Mouse (Mus musculus): Measurements from ENCODE around the gene Pde4dip.

The Pde4dip gene

DNA sequence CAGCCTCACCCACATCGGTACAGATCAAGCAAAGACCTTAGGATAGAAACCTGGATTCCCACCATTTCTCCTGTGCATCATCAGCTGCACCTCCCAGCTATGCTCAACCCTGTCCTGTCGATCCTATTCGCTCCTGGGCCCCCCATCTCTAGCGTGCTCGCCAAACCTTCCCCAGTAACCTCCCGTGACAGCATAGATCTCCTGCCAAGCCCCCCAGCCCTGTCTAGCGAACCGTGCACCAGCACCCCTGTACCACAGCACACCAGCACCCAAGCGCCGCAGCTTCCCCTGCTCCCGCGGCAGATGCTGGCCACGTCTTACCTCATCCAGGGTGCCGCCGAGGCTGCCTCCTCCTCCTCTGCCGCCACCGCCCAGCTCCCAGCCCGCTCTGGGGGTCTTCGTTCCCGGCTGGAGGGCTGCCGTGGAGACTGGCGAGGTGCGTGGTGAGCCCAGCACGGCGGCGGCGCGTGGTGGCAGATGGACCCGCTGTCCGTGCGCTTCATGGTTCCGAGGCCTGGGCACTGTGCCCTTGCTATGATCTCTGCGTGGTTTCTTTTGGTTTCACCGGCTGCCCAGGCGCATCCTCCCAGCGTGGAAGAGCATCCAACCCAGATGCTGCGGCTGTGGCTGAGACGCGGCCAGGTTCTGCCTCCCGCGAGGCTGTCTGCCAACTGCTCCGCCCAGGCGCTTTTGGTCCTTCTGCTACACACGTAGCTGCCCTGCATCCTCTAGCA, at the start of gene Pde4dip:
Gene Pde4dip (minus strand): TSS at position 540 of the 734 bp plus-strand sequence.
- peak; percentile 6 for DNase-seq (ENCODE audit: extremely low read depth, insufficient read length, low spot score)

DNA sequence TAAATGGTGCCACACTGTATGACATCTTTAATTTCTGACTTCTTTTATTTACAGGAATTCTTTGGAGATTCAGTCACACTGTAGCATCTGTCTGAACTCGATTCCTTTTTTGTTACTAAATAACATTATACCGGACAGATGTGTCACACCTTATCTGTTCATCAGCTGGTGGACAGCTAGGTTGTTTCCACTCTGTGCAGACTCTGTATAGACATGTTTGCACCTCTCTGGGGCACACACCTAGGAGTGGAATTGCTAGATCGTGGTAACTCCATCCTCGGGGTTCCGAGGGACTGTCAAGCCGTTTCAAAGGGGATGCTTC, 49.4 kb upstream of the Pde4dip start:
- no peak for DNase-seq (ENCODE audit: extremely low read depth, insufficient read length, low spot score)

GRCm38 (mm10) chr3:97937068-97937944, 48.8 kb upstream of the Pde4dip start:
- DNase-seq (ENCODE audit: extremely low read depth, insufficient read length, low spot score): no peak

DNA sequence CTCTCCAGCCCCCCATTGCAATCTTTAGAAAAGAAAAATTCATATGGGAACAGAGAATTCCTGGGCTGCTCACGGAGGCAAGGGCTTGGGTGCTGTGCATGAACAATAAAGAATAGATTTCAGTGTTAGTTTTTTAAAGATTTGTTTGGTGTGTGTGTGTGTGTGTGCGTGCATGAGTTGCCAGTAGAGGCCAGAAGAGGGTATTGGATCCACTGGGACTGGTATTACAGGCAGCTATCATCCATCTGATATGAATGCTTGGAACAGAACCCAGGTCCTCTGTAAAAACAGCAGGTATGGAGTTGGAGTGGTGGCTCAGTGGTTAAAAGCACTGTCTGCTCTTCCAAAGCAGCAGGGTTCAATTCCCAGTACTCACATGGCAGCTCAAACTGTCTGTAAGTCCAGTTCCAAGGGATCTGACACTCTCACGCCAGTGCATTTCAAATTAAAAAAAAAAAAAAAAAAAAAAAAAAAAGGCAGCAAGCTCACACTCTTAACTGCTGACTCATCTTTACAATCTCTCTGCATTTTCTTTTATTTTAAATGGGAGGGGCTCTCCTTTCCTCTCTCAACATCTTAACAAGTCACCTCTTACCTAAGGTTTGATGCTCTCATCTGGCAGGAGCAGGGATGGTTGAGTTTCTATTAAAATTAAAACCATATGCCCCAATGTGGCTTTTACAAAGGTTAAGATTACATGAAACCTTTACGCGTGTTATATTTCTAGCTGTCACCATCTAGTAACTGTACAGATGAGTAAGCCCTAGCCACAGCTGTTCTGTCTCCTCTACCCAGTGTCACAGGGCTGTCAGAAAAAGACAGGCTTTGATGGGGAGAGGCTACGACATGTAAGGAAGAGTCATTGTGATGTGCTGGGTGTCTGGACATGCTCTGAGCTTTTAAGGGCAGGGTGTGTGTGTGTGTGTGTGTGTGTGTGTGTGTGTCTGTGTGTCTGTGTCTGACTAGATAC, 46.1 kb upstream of the Pde4dip start:
- DNase-seq (ENCODE audit: extremely low read depth, insufficient read length, low spot score): no peak

DNA sequence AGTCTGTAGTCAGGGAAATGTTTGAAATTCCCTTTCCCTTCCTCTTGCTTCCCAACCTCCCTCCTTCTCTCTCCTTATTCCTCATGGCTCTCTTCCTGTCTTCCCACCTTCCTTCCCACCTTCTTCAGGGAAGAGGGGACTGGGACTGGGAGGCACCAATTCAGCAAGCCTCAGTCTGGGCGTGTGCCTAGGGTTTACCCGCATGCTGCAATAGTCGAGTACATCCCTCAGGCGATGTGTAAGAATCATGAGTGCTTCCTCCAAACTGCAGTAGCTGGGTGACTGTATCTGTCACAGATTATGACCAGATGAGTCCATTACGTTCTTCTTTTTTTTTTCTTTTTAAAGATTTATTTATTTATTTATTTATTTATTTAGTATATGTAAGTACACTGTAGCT, 45.3 kb upstream of the Pde4dip start:
- no peak for DNase-seq (ENCODE audit: extremely low read depth, insufficient read length, low spot score)

GRCm38 (mm10) chr3:97933251-97933650, 44.7 kb upstream of the Pde4dip start:
- DNase-seq (ENCODE audit: extremely low read depth, insufficient read length, low spot score): no peak

DNA sequence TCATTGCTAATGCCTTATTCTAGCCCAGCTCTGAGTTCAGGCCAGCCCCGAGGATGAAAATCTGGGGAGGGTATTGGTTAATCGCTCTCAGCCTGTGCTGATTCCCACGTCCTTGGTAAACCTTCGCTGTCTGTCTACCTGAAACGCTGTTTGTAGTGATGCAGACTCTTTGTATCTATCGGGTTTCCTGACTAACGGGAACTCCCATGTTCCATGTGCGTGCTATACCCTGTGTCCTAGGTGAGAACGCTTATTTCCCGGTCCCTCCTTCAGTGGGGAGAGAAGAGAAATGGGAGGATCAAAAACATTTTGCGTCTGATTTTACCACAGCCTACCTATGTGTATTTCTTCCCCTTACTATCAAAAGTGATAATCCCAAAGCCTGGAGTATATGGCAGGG, 44.3 kb upstream of the Pde4dip start:
- DNase-seq (ENCODE audit: extremely low read depth, insufficient read length, low spot score): no peak

- no peak for DNase-seq (ENCODE audit: extremely low read depth, insufficient read length, low spot score)
Measured at GRCm38 (mm10) chr3:97932131-97932530, 43.6 kb upstream of the Pde4dip start.

DNA sequence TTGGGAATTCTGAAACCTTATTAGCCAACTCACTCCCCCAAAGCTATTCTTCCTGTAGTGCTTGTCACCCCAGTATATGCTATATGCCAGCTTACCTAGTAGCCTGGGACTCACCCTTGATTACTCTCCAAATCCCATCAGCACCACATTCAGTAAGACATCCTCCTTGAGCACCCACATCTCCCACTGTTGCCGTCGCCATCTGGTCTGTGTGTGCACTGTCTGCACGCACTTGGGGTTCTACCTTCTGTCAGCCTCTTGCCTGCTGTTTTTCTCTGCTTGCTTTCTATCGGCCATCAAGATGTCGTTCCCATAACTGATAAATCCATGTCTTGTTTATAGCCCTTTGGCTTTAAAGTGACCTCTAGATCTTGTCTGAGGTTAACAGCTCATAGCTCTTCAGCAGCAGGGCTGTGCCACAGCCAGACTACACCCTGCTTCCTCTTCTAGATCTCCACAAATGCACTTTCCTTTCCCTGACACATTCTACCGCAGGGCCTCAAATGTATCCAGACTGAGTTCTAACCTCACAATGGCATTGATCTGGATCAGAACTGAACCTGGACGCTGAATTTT, 42.9 kb upstream of the Pde4dip start:
- DNase-seq (ENCODE audit: extremely low read depth, insufficient read length, low spot score): no peak

- DNase-seq (ENCODE audit: extremely low read depth, insufficient read length, low spot score): no peak
Measured at GRCm38 (mm10) chr3:97930787-97931158, 42.3 kb upstream of the Pde4dip start.

GRCm38 (mm10) chr3:97930141-97930786, 41.8 kb upstream of the Pde4dip start:
- DNase-seq (ENCODE audit: extremely low read depth, insufficient read length, low spot score): no peak

GRCm38 (mm10) chr3:97928968-97929858, 40.7 kb upstream of the Pde4dip start:
- peak; percentile 36 for DNase-seq (ENCODE audit: extremely low read depth, insufficient read length, low spot score)

GRCm38 (mm10) chr3:97927322-97927721, 38.8 kb upstream of the Pde4dip start:
- no peak for DNase-seq (ENCODE audit: extremely low read depth, insufficient read length, low spot score)

- DNase-seq (ENCODE audit: extremely low read depth, insufficient read length, low spot score): no peak
Measured at GRCm38 (mm10) chr3:97925246-97925645, 36.7 kb upstream of the Pde4dip start.

DNA sequence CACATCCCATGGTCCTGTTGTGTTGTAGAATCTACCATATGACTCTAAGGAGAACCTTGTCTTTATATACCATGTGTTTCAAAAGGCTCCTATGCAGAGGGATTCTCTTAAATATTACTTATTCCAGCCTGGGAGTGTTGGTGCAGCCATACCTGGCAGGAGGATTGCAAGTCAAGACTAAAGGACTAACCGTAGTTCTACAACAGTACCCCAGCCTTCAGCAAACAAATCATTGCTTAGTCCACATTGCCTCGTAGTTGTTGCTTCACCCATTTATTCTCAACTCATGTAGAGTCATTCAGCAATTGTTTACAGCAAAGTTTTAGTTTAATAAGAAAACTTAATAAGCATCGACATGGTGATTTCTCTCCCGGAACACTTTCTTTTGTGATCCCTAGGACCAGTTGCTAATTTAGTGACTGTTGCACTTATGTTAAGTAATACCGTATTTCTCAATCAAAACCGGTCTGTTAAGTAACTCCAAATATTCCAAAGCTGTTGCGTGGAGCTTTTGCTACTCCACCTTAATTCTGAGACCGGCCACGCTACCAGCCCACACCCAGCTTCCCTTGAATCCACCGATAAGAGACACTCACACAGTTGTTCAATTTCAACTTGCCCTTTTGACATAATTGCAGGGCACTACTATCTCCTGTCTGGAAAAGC, 30.5 kb upstream of the Pde4dip start:
- no peak for DNase-seq (ENCODE audit: extremely low read depth, insufficient read length, low spot score)

GRCm38 (mm10) chr3:97915081-97915480, 26.6 kb upstream of the Pde4dip start:
- DNase-seq (ENCODE audit: extremely low read depth, insufficient read length, low spot score): no peak

DNA sequence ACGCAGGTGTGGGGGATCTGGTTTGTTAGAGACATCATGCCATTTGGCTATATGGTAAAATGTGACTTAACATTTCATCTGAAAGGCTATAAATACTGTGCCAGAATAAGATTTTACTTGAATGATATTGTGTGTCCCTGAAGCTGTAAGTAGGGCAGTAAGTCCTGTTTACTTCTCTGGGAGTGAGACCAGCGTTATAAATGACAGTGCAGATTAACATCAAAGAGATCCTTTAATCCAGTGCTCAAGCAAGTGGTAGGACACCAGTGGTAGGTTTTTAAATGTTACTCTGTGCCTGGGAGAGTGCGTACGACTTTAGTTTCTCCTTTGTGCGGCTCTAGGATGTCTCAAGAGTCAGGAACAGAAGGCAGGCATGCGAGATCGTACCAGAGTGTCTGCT, 22.6 kb upstream of the Pde4dip start:
- DNase-seq (ENCODE audit: extremely low read depth, insufficient read length, low spot score): no peak

- no peak for DNase-seq (ENCODE audit: extremely low read depth, insufficient read length, low spot score)
Measured at GRCm38 (mm10) chr3:97909737-97910136, 21.2 kb upstream of the Pde4dip start.

- no peak for DNase-seq (ENCODE audit: extremely low read depth, insufficient read length, low spot score)
Measured at GRCm38 (mm10) chr3:97901586-97901985, 13.1 kb upstream of the Pde4dip start.

Data from 3134 (cell line).